ENCODE assay signal across 8 mouse cellular contexts in the genomic region with DNA sequence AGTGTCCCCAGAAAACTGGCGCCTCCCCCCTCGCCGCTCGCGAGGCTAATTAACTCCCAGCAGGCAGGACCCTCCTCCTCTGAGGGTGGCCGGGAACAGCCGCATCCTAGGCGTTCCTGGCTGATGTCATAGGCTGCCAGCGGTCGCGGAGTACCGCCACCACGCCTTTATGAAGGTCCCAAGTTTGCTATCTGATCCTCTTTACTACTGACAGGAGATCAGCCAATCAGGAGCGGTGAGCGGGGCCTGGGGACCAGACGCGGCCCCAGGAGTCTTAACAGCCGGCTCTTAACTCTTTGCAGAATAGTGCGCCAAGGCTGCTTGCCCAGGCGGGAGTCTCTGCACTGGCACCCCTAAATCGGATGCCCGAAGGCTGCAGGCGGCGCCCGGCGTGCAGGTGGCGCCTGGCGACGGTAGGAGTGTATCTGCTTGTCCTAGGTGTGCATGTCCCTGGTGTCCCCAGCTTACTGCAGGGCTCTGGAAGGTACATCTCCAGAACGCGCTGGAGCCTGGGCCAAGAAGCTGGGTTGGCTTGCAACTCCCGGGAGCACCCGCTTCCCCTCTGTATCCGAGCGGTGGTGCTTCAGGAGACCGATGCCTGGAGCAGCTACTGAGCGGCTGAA. TPM values are rescaled to one million over a fixed set of nuclear protein-coding genes. Genes with fewer than 3 reads are reported as not detected.
DNase-seq lines count a peak whose midpoint lies in the region; ATAC-seq and TF ChIP-seq lines count a peak whose summit lies in the region.

Myocd (minus strand) TSS at position 139 of the 623 bp plus-strand sequence.

- peaks cover 14% of the 10 kb centered on the region for H3K4me1 ChIP-seq in kidney, postnatal 0 days (replicated peaks; ENCODE audit: insufficient read depth, low read length)
- peaks cover 16% of the 10 kb centered on the region for H3K4me1 ChIP-seq in midbrain, embryonic 15.5 days

- H3K4me2 ChIP-seq in kidney, postnatal 0 days (ENCODE audit: low read length), result peak within 1 kb of the TSS; percentile 74
- H3K4me2 ChIP-seq in midbrain, embryonic 15.5 days, result peak within 1 kb of the TSS; percentile 86

- H3K27ac ChIP-seq in layer of hippocampus, adult 2 months, result no peak within 1 kb of the TSS
- no peak within 1 kb of the TSS for H3K27ac ChIP-seq in kidney, postnatal 0 days
- H3K27ac ChIP-seq in midbrain, embryonic 15.5 days, result no peak within 1 kb of the TSS

- no peaks in the 10 kb centered on the region for H3K9me3 ChIP-seq in kidney, postnatal 0 days (replicated peaks; ENCODE audit: low read length)
- no peaks in the 10 kb centered on the region for H3K9me3 ChIP-seq in midbrain, embryonic 15.5 days

- DNase-seq in layer of hippocampus, adult 2 months (ENCODE audit: low spot score in 2 of 2), result no peak
- DNase-seq in layer of hippocampus, postnatal 25 days (ENCODE audit: extremely low spot score in 1 of 2, low spot score in 1 of 2), result no peak
- peak; percentile 56 to 60 for DNase-seq in cerebellum, postnatal 25 days
- DNase-seq in heart, adult 8-10 months (ENCODE audit: low spot score), result peak; percentile 59
- DNase-seq in kidney, postnatal 0 days (ENCODE audit: low spot score), result peak; percentile 83
- DNase-seq in thymus, postnatal 36 days, result no peak
- DNase-seq in layer of hippocampus, adult 9-11 months, result no peak

- WGBS in kidney, postnatal 0 days, result 0% methylated on average over 37 of the region's 37 CpGs
- WGBS in midbrain, embryonic 15.5 days, result under 1% methylated on average over 37 of the region's 37 CpGs

- peak within 1 kb of the TSS; percentile 52 for H3K4me3 ChIP-seq in layer of hippocampus, adult 2 months
- H3K4me3 ChIP-seq in kidney, postnatal 0 days (replicated peaks; ENCODE audit: low read depth, low read length), result peak within 1 kb of the TSS; percentile 36
- peak within 1 kb of the TSS; percentile 40 for H3K4me3 ChIP-seq in midbrain, embryonic 15.5 days

- no peaks in the 10 kb centered on the region for H3K27me3 ChIP-seq in kidney, postnatal 0 days (ENCODE audit: insufficient read depth, low read length)
- H3K27me3 ChIP-seq in midbrain, embryonic 15.5 days (replicated peaks), result peaks cover 19% of the 10 kb centered on the region

- H3K9ac ChIP-seq in kidney, postnatal 0 days (ENCODE audit: low read depth, low read length), result peak within 1 kb of the TSS; percentile 38
- H3K9ac ChIP-seq in midbrain, embryonic 15.5 days, result peak within 1 kb of the TSS; percentile 38

- peak; percentile 17; the same call in 1 of the 2 replicates for TF ChIP-seq CTCF in layer of hippocampus, adult 2 months (conservative IDR thresholded peaks at IDR 0.05)
- TF ChIP-seq CTCF in kidney, postnatal 0 days (IDR thresholded peaks at IDR 0.05; ENCODE audit: low read depth), result no peak

- H3K36me3 ChIP-seq in kidney, postnatal 0 days (ENCODE audit: insufficient read depth, low read length), result no peaks in the 10 kb centered on the region
- H3K36me3 ChIP-seq in midbrain, embryonic 15.5 days (replicated peaks), result no peaks in the 10 kb centered on the region

- ATAC-seq in kidney, postnatal 0 days (replicated peaks; ENCODE audit: low FRiP score, low read depth), result peak; percentile 65
- ATAC-seq in midbrain, embryonic 15.5 days (replicated peaks), result no peak; the same call in 1 of the 2 replicates

RNA-seq across cellular contexts. Expression of gene Myocd, which starts in this region (rescaled TPM):
- under 1 TPM; 0.39 to 0.97 TPM for total RNA-seq in layer of hippocampus, adult 2 months (2021)
- total RNA-seq in layer of hippocampus, postnatal 25 days (2021), result under 1 TPM; 0.22 to 0.59 TPM
- total RNA-seq in heart, adult 8-10 months (2022), result 10 to 100 TPM; 72.3 to 80.0 (median 74.3) TPM
- polyA plus RNA-seq in kidney, postnatal 0 days (2015; fragmentation: Nextera tagmentation; extraction: Ambion mirVana), result 3.3 and 3.7 TPM in 2 replicates
- polyA plus RNA-seq in midbrain, embryonic 15.5 days (2015; fragmentation: Nextera tagmentation; extraction: Ambion mirVana), result 0.31 and 0.73 TPM in 2 replicates

Comparison
In these comparisons a context has a peak if more than half of its experiments do, and no peak if none do; other contexts are left out.
1. RNA of gene Myocd (total RNA-seq): 72.3 to 80.0 TPM in heart, adult 8-10 months; 0.39 to 0.97 TPM in layer of hippocampus, adult 2 months and 0.22 to 0.59 TPM in layer of hippocampus, postnatal 25 days; every median in the first group is over 10 times any median in the second.
2. DNase-seq: peak in cerebellum, postnatal 25 days (2 of 2), heart, adult 8-10 months (single experiment) and kidney, postnatal 0 days (single experiment); none in layer of hippocampus, adult 2 months (0 of 2), layer of hippocampus, postnatal 25 days (0 of 2), thymus, postnatal 36 days (0 of 2) and layer of hippocampus, adult 9-11 months (single experiment).
3. Peak in every context shown above with its lines, with median percentiles within 50 percentile points of each other: H3K4me3 ChIP-seq.